Mouse (Mus musculus): ENCODE results near the gene Fmo3. TPM values are rescaled to one million over a fixed set of nuclear protein-coding genes. Genes with fewer than 3 reads are reported as not detected.

The Fmo3 gene
- polyA plus RNA-seq, 1 experiment from 2014 or later = not detected

DNA sequence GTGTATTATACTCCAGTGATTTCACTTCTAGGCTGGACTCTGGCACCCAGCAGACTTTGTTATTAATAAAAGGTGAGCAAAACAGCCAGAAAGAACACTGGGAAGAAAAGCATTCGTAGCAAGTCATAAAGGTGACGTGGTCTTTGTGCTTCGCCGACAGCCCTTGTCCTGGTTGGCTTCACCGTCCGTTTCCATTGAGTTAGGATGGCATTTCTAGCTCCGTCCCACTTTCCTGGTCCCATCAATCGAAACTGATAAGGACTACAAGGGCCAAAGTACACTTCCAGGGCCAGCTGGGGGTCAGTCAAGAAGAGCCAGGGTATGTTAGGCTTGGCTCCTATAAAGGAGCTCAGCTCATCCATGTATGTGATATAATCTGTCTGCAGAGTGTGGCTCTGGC, 67.7 kb downstream of the Fmo3 start:
- no peaks in the 10 kb centered on the region for H3K9me3 ChIP-seq
- no peak overlapping the region for H3K4me3 ChIP-seq
- H3K36me3 ChIP-seq (replicated peaks) = no peaks in the 10 kb centered on the region
- no peak overlapping the region for H3K27ac ChIP-seq
- H3K27me3 ChIP-seq (replicated peaks) = no peaks in the 10 kb centered on the region
- no peak overlapping the region for H3K9ac ChIP-seq
- WGBS = 74% methylated on average over 8 of the region's 8 CpGs
- no peak for ATAC-seq (replicated peaks)
- no peaks in the 10 kb centered on the region for H3K4me1 ChIP-seq
- no peak overlapping the region for H3K4me2 ChIP-seq

GRCm38 (mm10) chr1:162914932-162915556, 69.3 kb downstream of the Fmo3 start:
- no peak for ATAC-seq (replicated peaks)
- no peak overlapping the region for H3K4me2 ChIP-seq
- no peaks in the 10 kb centered on the region for H3K4me1 ChIP-seq
- no peaks in the 10 kb centered on the region for H3K9me3 ChIP-seq
- WGBS = 91% methylated on average over 4 of the region's 4 CpGs
- H3K4me3 ChIP-seq = no peak overlapping the region
- no peaks in the 10 kb centered on the region for H3K27me3 ChIP-seq (replicated peaks)
- no peaks in the 10 kb centered on the region for H3K36me3 ChIP-seq (replicated peaks)
- H3K27ac ChIP-seq = no peak overlapping the region
- H3K9ac ChIP-seq = no peak overlapping the region

- Histone ChIP-seq H3K4me2 (no peak overlapping the region), H3K27me3 (replicated peaks) (no peaks in the 10 kb centered on the region), H3K9me3 (no peaks in the 10 kb centered on the region), H3K4me1 (no peaks in the 10 kb centered on the region), H3K36me3 (replicated peaks) (no peaks in the 10 kb centered on the region), H3K9ac (no peak overlapping the region), H3K4me3 (no peak overlapping the region), H3K27ac (no peak overlapping the region)
- ATAC-seq (replicated peaks) = no peak
These were observed 72.2 kb downstream of the Fmo3 start for GRCm38 (mm10) chr1:162912085-162912484.

Other genes starting within 250 kb of the Fmo3 start
- gene Prrc2c, start 244.0 kb downstream of the Fmo3 start, polyA plus RNA-seq (2015; fragmentation: Nextera tagmentation; extraction: Ambion mirVana) = 142 and 158 TPM in 2 replicates
- gene Fmo4, start 170.6 kb downstream of the Fmo3 start, polyA plus RNA-seq (2015; fragmentation: Nextera tagmentation; extraction: Ambion mirVana) = 0.19 and 0.27 TPM in 2 replicates
- 23.3 and 32.1 TPM in 2 replicates for gene Fmo1, start 117.9 kb downstream of the Fmo3 start, polyA plus RNA-seq (2015; fragmentation: Nextera tagmentation; extraction: Ambion mirVana)
- 0.22 TPM in 1 of 2 replicates, not detected in the other for gene Fmo2, start 85.8 kb downstream of the Fmo3 start, polyA plus RNA-seq (2015; fragmentation: Nextera tagmentation; extraction: Ambion mirVana)
- not detected in 2 replicates for gene Fmo6, start 47.0 kb downstream of the Fmo3 start, polyA plus RNA-seq (2015; fragmentation: Nextera tagmentation; extraction: Ambion mirVana)
- gene Mroh9, start 101.1 kb upstream of the Fmo3 start, polyA plus RNA-seq (2015; fragmentation: Nextera tagmentation; extraction: Ambion mirVana) = not detected in 2 replicates

Measured in midbrain, embryonic 15.5 days (tissue).